Mouse (Mus musculus) ovary, adult 18-20 months (tissue): ENCODE measurements at regions not wholly inside any gene's neighbourhood (a gene's known extent, or its start where the extent isn't known, plus 50 kb on each side); places are given as distances from the start of the nearest gene placed in this dataset.

Experiments used
- DNase-seq: peaks from one replicate; pipeline ENCODE4 v3.0.0; 2022; ENCODE audit warnings: low spot score, mixed read lengths

DNA sequence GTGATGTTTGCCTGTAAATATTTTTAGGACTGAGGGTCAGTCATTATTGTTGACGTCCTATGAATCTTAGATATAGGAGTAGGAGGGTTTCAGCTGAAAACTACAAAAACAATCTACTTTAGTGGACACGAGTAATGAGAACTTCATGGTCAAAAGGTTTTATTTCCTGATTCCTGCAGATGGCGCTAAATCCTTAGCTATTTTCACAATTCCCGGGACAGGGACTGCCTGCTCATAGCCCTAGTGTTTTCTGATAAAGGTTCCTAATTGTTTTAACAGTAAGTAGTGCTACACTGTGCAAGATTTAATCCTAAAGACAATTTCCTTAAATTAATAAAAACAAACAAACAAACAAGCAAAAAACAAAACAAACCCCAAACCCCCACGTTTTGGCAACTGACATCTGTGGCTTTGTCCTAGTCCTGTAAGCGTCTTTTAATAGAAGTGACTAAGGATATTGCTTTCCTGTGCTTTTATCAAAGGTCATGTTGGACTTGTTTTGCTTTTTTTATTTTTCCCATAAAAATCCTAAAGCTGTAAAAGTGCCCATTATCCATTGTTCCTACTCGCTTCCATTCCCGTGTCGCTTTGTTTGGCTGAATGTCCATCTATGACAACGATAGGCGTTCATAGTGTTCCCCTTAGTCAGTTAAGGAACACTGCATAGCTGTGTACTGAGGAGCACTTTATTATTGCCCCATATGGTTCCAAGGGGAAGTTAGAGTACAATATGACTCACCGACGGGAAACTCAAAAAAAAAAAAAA, 53.5 kb upstream of the Akr1e1 start:
- DNase-seq: no peak
